Mouse (Mus musculus): ENCODE data around the gene Osbpl5. TPM values are rescaled to one million over a fixed set of nuclear protein-coding genes. Genes with fewer than 3 reads are reported as not detected.

Gene Osbpl5
- polyA plus RNA-seq, 1 experiment from 2014 or later, result 11.1 TPM

DNA sequence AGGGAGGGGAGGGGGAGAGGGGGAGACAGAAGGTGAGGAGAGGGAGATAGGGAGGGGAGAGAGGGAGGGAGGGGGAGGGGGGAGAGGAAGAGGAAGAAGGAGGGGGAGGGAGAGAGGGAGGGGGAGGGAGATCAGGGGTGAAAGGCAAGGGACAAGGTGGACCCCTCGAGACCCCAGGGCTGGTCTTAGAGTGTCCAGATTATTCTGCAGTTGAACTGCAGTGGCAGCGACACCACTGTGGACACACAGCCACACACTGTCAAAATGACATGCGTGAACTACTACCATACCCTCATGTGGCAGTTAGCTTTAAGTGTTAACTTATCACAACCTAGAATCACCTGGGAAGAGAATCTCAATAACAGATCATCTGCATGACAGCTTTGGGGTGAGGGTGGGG lies 7.7 kb downstream of the Osbpl5 start:
- 0 out of 2 replicates have a peak overlapping the region, but pooled peaks have one; percentile 75 for H3K27ac ChIP-seq (replicated peaks)
- 71% methylated on average over 3 of the region's 3 CpGs for WGBS
- no peak for DNase-seq (ENCODE audit: low spot score)

DNA sequence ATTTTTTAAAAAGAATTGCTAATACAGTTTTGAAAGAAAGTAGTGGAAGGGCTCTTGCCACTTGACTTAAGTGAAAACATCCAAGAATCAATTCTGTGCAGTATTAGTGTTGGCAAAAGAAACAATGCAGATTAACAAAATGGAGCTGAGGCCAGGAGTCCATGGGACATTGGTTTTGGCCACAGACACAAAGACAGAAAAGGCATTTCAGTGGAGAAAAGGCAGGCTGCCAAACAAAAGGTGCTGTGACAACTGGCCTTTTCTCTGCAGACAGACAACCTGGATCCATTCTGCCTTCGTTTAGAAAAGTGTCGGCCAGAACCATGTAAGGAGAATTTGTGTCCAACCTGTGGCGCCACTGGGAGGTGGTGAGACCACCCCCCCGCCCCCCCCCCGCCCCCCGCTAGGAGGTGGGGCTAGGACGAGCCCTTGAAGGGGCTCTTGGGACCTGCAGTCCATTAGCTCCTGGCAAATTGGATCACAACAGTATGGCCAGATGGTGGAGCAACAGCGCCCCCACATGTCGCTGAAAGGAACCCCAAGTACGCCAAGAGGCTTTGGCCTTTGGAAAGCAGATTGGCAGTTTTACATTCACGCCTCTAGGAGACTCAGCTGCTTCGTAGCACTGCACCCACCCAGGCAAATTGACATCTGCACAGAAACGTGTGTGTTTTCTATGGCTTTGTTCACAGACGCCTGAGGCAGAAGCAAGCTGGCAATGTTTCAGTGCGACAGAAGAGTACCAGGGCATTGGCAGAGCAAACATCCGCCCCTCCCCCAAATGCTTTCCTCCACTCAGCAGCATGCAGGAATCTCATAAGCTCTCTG lies 8.5 kb downstream of the Osbpl5 start:
- Histone ChIP-seq H3K27me3 (ENCODE audit: low read depth, poor library complexity, severe bottlenecking) (peaks cover 16% of the 10 kb centered on the region), H3K4me1 (peaks cover 13% of the 10 kb centered on the region), H3K4me3 (peak overlapping the region; percentile 39), H3K27ac (replicated peaks) (peak overlapping the region; percentile 75), H3K36me3 (no peaks in the 10 kb centered on the region), H3K9me3 (replicated peaks) (no peaks in the 10 kb centered on the region)
- DNase-seq (ENCODE audit: low spot score), result peak; percentile 90
- WGBS, result 5% methylated on average over 16 of the region's 16 CpGs

More for the DNA sequence above, 7.7 kb downstream of the Osbpl5 start:
- Histone ChIP-seq H3K9me3 (replicated peaks) (no peaks in the 10 kb centered on the region), H3K27me3 (ENCODE audit: low read depth, poor library complexity, severe bottlenecking) (peaks cover 18% of the 10 kb centered on the region), H3K4me1 (peaks cover 13% of the 10 kb centered on the region), H3K4me3 (no peak overlapping the region; the same call in 1 of the 2 replicates), H3K36me3 (no peaks in the 10 kb centered on the region)

DNA sequence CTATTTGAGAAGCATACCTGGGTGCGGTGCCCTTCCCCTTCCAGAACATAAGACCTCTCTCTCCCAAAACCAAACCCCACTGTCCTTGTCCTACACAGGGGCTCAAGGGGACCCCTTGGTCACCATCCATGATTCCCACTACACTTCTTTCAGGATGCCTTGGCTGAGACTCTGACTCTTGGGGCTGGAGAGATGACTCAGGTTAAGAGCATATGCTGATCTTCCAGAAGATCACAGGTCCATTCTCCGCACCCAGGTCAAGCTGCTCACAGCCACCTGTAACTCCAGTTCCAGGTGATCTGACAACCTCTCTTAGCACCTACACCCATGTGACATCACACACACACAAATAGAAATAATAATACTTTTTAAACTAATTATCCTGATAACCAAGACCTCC lies 16.1 kb downstream of the Osbpl5 start:
- Histone ChIP-seq H3K27me3 (ENCODE audit: low read depth, poor library complexity, severe bottlenecking) (peaks cover 51% of the 10 kb centered on the region), H3K27ac (replicated peaks) (peak overlapping the region; percentile 89), H3K4me3 (peak overlapping the region; percentile 76), H3K9me3 (replicated peaks) (no peaks in the 10 kb centered on the region), H3K4me1 (peaks cover 29% of the 10 kb centered on the region), H3K36me3 (no peaks in the 10 kb centered on the region)
- no peak for DNase-seq (ENCODE audit: low spot score)
- 26% methylated on average over 2 of the region's 2 CpGs for WGBS

DNA sequence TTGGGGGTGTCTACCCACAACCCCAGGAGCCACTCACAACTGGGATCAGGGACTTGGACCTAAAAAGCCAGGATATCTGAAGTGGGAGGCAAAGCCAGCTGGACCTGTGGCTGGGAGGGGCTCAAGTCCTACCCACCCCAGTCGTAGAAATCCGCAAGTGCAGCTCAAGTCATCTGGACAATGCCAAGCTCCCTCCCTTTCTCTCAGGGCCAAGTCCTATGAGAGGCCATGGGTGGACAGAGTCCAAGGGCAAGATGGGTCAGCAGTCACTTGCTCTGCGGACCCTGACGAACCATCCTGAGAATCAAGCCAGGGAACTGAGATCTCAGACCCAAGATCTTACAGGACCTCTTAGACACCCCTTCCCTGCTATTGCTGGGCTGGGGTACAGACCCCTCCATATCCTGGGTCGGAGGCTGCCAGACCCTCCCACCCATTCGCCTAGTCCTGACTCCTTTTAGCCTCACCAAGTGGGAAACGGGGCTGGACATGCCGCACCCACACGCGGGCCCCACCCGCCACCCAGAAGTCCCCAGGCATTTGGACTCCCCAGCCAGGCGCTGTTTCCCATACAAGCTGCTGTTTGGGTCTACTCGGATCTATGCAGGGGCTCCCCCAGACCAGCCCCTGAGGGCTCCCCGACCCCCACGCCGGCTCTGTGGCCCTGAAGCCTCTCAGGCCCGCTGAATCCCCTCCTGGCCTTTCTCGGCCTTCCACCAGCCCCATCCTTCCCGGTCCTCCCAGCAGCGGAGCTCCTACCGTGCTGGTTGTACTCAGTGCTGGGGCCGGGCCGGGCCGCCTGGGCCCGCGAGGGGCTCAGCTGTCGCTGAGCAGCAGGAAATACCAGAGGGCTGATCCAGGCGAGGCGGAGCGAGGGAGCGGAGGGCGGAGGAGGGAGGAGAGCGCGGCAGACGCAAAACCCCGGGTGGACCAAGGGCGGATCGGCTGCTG lies 17.0 kb downstream of the Osbpl5 start:
- Histone ChIP-seq H3K4me3 (peak overlapping the region; percentile 76), H3K9me3 (replicated peaks) (no peaks in the 10 kb centered on the region), H3K27ac (replicated peaks) (peak overlapping the region; percentile 89), H3K36me3 (no peaks in the 10 kb centered on the region), H3K27me3 (ENCODE audit: low read depth, poor library complexity, severe bottlenecking) (peaks cover 51% of the 10 kb centered on the region), H3K4me1 (peaks cover 29% of the 10 kb centered on the region)
- 3% methylated on average over 36 of the region's 38 CpGs for WGBS
- DNase-seq (ENCODE audit: low spot score), result peak; percentile 85

DNA sequence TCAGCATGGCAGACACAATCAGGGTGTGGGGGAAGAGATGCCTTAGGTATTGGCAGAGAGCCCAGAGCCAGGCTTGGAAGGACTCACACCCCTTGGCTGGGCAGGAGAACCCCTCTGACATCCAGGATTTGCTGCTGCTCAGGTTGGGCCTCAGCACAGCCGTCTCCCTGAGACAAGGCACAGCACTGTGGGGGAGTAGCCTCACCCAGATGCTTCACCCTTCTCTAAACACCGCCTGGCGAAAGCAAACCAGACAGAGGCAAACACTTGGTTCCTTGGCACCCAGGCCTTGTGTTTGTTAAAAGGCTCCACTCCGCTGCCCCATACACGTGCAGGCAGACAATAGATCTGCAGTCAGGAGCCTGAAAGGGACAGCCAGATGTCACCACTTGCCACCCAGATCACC lies 18.2 kb downstream of the Osbpl5 start:
- peak overlapping the region; percentile 67 for H3K27ac ChIP-seq (replicated peaks)
- peaks cover 29% of the 10 kb centered on the region for H3K4me1 ChIP-seq
- H3K9me3 ChIP-seq (replicated peaks), result no peaks in the 10 kb centered on the region
- WGBS, result 38% methylated on average over 5 of the region's 5 CpGs
- no peak for DNase-seq (ENCODE audit: low spot score)
- H3K4me3 ChIP-seq, result peak overlapping the region; percentile 76; the same call in 1 of the 2 replicates
- peaks cover 51% of the 10 kb centered on the region for H3K27me3 ChIP-seq (ENCODE audit: low read depth, poor library complexity, severe bottlenecking)
- 0 out of 2 replicates have a peak, but pooled peaks cover 2% of the 10 kb centered on the region for H3K36me3 ChIP-seq

DNA sequence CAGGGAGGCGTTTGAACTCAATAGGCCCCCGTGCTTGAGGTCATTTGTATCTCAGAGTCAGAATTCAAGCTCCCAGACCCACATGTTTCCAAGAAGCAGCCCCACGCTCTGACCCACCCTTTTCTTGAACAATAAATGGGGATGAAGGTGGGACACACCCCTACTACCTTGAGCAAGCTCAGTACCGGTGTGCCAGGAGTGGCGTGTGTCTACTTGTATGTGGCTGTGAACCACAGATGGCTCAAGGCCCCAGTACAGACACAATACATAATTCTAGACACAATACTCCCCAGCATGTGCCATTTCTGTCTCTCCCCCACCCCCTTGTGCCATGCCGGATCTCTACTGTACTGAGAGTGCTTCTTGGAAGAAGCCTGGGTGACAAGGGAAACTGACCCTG lies 18.6 kb downstream of the Osbpl5 start:
- Histone ChIP-seq H3K9me3 (replicated peaks) (no peaks in the 10 kb centered on the region), H3K27me3 (ENCODE audit: low read depth, poor library complexity, severe bottlenecking) (peaks cover 49% of the 10 kb centered on the region), H3K27ac (replicated peaks) (peak overlapping the region; percentile 67), H3K4me1 (peaks cover 29% of the 10 kb centered on the region), H3K36me3 (0 out of 2 replicates have a peak, but pooled peaks cover 2% of the 10 kb centered on the region), H3K4me3 (peak overlapping the region; percentile 76; the same call in 1 of the 2 replicates)
- 82% methylated on average over 6 of the region's 6 CpGs for WGBS
- no peak for DNase-seq (ENCODE audit: low spot score)

DNA sequence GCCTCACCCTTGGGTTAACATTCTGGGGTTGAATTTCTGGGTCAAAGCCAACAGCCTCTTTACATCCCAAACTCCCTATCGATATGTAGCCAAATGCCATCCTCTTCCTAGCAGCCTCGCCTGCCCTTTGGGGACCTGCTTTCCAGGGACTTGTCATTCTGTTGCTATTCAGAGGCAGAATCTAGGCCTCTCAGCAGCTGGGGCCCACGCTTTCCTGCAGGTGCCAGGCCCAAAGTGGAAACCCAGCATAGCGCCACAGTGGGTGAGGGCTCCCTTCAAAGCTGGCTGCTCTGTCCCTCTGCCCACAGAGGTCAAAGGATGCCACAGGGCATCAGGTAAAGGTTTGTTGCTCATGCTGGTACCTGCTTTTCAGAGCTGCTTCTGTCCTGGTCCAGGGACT lies 23.0 kb downstream of the Osbpl5 start:
- Histone ChIP-seq H3K36me3 (0 out of 2 replicates have a peak, but pooled peaks cover 2% of the 10 kb centered on the region), H3K4me3 (no peak overlapping the region), H3K4me1 (peaks cover 12% of the 10 kb centered on the region), H3K27me3 (ENCODE audit: low read depth, poor library complexity, severe bottlenecking) (peaks cover 9% of the 10 kb centered on the region), H3K27ac (replicated peaks) (no peak overlapping the region), H3K9me3 (replicated peaks) (no peaks in the 10 kb centered on the region)
- no peak for DNase-seq (ENCODE audit: low spot score)
- WGBS, result 85% methylated on average over 4 of the region's 4 CpGs

DNA sequence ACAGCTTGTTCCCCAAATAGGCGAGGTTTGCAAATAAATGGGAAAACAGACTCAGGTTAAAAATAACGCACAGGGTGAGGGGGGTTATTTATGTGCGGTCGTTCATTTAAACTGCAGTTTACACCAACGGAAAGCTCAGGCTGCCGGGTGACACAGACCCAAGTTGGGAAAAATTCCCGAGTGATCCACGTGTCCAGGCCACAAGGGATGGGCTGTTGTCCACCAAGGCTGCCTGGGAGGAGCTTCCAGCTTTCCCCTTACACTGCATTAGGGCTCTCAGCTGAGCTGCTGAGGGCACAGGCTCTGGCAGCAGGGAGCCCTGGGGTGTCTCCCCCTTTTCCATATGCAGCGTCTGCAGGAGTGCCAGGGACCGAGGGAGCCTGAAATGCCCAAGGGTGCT lies 26.9 kb downstream of the Osbpl5 start:
- H3K4me3 ChIP-seq, result no peak overlapping the region
- 0 out of 2 replicates have a peak, but pooled peaks cover 2% of the 10 kb centered on the region for H3K36me3 ChIP-seq
- 0 out of 2 replicates have a peak overlapping the region, but pooled peaks have one; percentile 46 for H3K27ac ChIP-seq (replicated peaks)
- peaks cover 8% of the 10 kb centered on the region for H3K4me1 ChIP-seq
- 86% methylated on average over 10 of the region's 10 CpGs for WGBS
- no peaks in the 10 kb centered on the region for H3K9me3 ChIP-seq (replicated peaks)
- no peaks in the 10 kb centered on the region for H3K27me3 ChIP-seq (ENCODE audit: low read depth, poor library complexity, severe bottlenecking)
- no peak for DNase-seq (ENCODE audit: low spot score)

DNA sequence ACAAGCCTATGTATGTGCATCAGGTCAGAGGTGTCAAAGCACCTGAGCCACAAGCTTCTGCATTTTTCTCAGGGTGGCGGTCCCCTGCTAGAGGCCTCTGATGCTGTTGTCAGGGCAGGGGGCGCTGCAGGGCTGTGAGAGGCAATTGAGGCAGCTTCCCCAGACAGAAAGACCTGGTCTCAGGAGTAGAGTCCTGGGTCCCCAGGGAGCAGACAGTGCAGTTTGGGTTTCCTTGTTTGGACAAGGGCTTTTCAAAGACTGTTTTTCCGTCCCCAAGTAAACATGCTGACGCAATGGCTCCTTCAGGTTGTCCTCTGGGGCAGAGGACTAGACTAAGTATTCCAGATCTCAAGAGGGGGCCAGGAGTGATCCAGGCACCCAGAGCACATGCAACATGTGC lies 30.4 kb downstream of the Osbpl5 start:
- Histone ChIP-seq H3K4me3 (no peak overlapping the region), H3K27me3 (ENCODE audit: low read depth, poor library complexity, severe bottlenecking) (no peaks in the 10 kb centered on the region), H3K36me3 (no peaks in the 10 kb centered on the region), H3K9me3 (replicated peaks) (no peaks in the 10 kb centered on the region), H3K4me1 (peaks cover 12% of the 10 kb centered on the region), H3K27ac (replicated peaks) (no peak overlapping the region)
- no peak for DNase-seq (ENCODE audit: low spot score)
- WGBS, result 75% methylated on average over 4 of the region's 4 CpGs

DNA sequence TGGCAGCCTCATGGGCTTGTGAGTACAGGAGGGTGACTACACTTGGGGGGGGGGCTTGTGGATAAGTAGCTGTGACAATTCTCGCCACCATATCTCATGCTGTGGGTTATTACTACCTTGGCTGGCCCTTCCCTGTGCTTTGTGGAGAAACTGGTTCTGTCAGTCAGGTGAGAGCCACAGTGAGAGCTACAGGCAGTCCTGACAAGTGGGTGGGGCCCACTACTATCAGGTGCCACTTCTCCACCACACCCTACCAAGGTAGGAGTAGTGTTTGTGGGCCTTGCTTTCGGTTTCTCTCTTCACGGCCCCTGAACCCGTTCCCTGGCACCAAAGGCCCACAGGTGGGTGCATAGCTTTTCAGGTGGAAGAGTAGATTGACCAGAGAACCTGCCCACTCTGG lies 32.9 kb downstream of the Osbpl5 start:
- WGBS, result 88% methylated on average over 4 of the region's 4 CpGs
- H3K4me1 ChIP-seq, result peaks cover 29% of the 10 kb centered on the region
- H3K36me3 ChIP-seq, result no peaks in the 10 kb centered on the region
- no peak for DNase-seq (ENCODE audit: low spot score)
- no peak overlapping the region for H3K27ac ChIP-seq (replicated peaks)
- H3K9me3 ChIP-seq (replicated peaks), result no peaks in the 10 kb centered on the region
- H3K4me3 ChIP-seq, result no peak overlapping the region
- no peaks in the 10 kb centered on the region for H3K27me3 ChIP-seq (ENCODE audit: low read depth, poor library complexity, severe bottlenecking)

DNA sequence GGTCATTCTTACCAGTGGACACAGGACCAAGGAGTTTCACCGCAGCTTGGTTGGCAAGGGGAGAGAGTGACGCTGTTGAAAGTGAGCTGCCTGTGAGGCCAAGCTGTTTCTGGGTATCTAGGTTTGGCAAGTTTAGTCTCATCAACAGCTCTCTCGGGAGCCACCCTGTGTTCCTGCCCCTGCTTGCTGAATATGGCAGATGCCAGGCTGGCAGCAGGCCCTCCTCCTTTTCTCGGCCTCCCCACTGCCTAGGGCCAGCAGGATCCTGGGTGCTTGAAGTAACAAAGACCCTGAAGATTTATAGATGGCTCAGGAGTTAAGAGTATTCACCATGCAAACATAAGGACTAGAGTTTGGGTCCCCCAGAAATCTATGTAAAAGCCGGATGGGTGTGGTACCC lies 34.1 kb downstream of the Osbpl5 start:
- Histone ChIP-seq H3K9me3 (replicated peaks) (no peaks in the 10 kb centered on the region), H3K4me3 (no peak overlapping the region), H3K27me3 (ENCODE audit: low read depth, poor library complexity, severe bottlenecking) (no peaks in the 10 kb centered on the region), H3K27ac (replicated peaks) (no peak overlapping the region), H3K36me3 (no peaks in the 10 kb centered on the region), H3K4me1 (peaks cover 39% of the 10 kb centered on the region)
- WGBS, result 90% methylated on average over 5 of the region's 5 CpGs
- DNase-seq (ENCODE audit: low spot score), result no peak

DNA sequence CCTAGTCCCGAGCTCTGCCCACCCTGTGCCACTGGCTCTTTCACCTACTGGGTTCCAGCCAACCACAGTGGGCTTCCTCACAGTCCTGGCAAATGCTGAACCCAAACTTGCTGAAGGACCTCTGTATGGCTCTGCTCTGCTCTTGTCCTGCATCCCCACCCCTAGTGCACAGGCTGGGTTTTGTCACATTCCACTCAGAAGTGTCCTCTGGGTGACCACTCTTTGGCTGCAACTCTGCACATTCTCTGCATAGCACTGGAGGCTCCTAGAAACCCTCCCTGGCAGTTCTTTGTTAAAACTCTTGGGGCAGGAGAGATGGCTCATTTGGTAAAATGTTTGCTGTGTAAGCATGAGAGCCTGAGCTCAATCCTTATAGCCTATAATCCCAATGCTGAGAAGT lies 39.0 kb downstream of the Osbpl5 start:
- 0 out of 2 replicates have a peak overlapping the region, but pooled peaks have one; percentile 35 for H3K27ac ChIP-seq (replicated peaks)
- no peaks in the 10 kb centered on the region for H3K9me3 ChIP-seq (replicated peaks)
- no peaks in the 10 kb centered on the region for H3K27me3 ChIP-seq (ENCODE audit: low read depth, poor library complexity, severe bottlenecking)
- no peak for DNase-seq (ENCODE audit: low spot score)
- H3K36me3 ChIP-seq, result peaks cover 19% of the 10 kb centered on the region
- 79% methylated on average over 1 of the region's 1 CpGs for WGBS
- no peak overlapping the region for H3K4me3 ChIP-seq
- peaks cover 35% of the 10 kb centered on the region for H3K4me1 ChIP-seq
